Mouse (Mus musculus): ENCODE measurements at regions not wholly inside any gene's neighbourhood (a gene's known extent, or its start where the extent isn't known, plus 50 kb on each side); places are given as distances from the start of the nearest gene placed in this dataset.

DNA sequence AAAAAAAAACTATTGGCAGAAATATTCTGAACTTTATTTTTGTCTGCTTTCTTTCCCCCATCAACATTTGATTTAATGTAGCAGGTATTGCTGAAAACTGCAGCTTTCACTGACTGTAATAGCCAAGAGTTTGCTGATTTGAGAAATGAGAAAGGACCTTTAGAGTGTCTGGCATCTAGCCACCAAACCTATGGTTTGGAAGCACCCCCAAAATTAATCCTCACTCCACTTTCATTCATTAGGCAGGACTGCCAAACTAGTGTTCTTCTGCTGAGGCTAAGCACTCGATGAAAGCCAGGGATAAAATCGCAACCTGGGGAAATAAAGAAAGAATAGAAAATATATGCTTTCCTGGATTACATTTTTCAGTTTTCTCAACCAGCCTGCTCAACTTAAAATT is 320.4 kb downstream of the Atp6ap1l start:
- no peak for DNase-seq (ENCODE audit: low spot score)

DNA sequence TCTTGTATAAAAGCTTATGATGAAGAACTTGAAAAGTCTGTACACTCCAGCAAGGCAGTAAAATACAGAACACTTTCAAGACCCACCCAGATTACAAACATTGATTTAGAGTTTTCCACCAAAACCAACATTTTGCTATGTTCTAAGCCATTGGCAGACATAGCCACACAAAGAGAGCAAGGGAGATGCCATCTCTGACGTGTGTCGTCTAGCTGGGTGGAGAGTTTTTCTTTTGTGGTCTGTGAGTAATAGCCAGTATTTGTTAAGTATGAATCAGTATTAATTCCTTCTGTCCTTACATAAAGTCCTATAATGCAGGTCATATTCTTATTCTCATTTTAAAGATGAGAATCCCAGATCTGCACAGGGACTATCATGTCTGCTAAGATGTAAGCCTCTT is 329.8 kb downstream of the Atp6ap1l start:
- no peak for DNase-seq (ENCODE audit: low spot score)

DNA sequence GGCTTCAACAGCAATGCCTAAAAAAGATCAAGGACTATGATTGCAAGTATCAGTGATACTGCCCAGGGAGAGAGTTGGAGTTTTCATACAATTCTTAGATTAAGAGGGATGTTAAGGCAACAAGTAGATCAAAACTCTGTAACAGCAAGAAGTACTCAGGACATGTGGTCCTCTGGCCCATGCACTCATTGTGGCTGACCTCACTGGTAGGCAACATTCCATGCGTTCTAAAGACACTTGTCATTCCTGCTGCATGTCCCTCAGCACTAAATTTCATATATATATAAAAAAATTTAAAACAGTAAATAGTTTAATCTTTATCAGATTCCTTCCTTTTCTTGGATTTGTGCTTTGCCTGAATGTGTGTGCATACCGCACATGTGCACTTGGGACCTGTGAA is 332.6 kb downstream of the Atp6ap1l start:
- DNase-seq (ENCODE audit: low spot score), result no peak

DNA sequence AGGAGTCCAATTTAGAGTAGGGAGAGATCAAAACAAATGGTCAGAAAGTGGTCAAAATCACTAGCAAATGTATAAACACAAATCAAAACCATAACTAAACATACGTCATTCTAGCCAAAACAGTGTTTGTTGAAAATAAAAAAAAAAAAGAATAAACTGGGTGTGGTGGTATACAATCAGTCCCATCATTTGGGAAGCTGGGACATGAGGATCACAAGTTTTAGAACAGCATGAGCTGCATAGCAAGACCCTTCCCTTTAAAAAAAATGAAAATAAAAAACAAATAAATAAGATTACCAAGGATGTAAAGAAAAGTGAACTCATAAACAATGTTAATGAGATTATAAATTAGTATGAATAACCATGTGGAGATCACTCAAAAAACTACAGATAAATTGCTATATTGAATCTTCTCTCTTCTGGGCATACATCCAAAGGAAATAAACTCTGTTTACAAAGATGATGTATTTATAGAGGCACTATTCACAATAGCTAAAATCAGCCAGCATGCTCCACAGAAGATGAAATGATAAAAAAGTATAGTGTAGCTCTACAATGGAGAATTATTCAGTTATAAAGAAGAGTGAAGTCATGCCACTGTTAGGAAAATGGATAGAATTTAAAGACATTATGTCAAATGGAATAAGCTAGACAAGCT is 341.8 kb downstream of the Atp6ap1l start:
- DNase-seq (ENCODE audit: low spot score), result no peak

DNA sequence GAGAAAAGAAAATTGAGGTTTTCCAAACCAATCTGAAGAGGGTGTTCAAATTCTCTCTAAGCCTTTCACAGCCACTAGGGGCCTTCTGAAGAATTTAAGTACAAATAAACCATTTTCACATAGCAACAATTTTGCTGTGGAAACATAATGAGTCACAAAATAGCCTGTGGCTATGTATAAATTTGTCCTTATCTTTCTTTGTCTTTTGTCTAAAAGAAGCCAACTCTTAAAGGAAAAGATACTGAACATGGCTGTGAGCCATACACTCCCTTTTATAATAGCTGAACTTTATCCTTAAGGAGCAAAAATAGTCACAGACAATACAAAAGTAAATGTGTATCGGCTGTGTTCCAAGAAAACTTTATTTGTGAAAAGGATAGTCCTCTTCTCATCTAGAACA is 345.1 kb downstream of the Atp6ap1l start:
- no peak for DNase-seq (ENCODE audit: low spot score)

DNA sequence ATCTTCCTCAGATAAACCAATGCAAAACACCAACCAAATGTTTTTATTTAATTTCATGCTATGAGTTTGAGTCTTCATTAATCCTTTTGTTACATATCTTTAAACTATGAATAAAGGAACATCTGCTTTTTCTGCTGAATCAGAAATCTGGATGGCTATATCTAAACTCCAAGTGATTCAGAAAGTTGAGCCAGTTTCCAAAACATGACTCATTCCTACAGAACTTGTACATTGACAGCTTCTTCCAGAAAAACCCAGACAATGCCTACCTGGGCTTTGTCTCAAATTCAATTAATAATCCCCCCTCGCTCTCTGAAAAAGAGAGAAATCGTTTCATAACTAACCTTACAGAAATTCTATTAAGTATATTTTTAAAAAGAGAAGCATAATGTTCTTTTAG is 345.7 kb downstream of the Atp6ap1l start:
- no peak for DNase-seq (ENCODE audit: low spot score)

DNA sequence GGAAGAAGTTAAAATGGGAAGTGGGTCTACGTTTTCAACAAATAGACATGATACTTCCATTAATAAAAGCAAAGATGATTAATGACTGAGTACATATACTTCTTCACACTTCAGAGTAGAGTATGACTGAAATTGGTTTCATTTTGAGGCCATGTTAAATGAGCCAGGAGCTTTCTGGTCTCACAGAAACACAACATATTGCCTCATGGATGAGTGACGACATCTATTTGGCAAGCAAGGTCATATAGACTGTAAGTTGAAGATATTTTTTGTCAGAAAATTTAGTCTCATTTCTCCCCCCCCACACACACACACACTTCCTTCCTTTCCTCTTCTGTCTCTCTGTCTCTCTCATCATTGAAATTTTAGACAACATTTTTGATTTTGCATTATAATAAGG is 354.0 kb downstream of the Atp6ap1l start:
- DNase-seq (ENCODE audit: low spot score), result no peak

DNA sequence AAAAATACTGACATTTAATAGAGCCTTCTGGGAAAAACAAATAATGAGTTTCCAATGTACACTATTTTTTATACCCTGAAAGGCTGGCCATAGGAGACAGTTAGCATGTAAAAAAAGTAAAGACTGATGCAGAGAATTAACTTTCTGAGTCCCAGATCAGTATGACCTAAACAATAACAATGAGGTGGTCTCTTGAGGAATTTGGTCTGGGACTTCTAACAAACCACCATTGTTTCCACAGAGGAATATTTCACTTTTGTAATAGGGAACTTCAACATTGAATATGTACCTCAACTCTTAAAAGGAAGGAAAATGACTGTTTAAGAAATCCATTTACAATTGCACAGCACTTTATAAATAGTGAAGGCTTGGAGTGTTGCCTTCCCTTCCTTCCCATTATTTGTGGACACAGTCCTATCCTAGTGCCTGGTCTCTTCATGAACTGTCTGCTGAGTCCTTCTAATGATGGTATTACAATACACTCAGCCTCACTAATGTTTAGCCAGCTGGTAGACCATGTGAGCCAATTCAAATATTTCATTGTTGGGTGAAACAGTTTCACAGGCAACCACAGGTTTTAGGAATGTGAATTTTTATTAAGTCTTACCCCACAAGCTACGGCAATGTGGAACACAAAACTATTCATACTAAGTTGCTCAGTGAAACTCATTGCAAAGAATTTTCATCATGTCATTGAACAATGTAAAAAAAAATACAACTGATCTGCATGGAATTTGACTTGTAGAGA is 358.7 kb downstream of the Atp6ap1l start:
- DNase-seq (ENCODE audit: low spot score), result no peak

DNA sequence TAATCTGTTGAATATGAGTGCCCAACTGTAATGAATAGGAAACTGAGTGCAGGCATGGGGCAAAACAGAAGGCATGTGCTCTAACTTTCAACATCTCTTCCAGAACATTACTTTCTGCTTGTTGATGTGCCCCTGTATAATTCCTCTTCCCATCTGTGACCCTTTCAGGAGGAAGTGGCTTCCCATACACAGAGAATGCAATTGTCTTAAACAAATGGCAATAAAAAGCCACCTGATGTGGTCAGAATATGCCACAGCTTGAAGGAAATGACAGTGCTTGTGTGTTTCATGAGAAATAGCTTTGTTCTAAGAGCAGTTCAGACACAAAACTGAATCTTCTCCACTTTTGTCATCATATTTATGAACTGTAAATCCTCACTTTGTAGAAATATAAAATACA is 359.3 kb downstream of the Atp6ap1l start:
- peak; percentile 9 for DNase-seq (ENCODE audit: low spot score)

DNA sequence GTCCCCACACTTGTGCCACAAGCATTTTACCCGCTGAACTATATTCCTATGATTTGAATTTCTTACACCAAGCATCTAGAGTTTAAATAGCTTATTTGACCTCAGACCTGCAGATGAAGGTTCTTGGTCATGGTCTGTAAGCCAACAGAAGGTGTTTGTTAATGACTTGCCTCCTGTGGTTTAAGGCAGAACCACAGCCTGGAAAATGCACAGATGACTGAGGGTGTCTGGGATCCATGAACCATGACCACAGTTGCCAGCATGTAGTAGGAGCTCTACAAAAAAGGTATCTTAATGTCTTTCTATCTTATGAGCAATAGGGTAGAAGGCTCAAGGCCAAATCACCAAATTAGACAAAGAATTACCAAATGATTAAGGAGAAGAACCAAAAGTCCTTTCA is 367.6 kb downstream of the Atp6ap1l start:
- DNase-seq (ENCODE audit: low spot score), result no peak

DNA sequence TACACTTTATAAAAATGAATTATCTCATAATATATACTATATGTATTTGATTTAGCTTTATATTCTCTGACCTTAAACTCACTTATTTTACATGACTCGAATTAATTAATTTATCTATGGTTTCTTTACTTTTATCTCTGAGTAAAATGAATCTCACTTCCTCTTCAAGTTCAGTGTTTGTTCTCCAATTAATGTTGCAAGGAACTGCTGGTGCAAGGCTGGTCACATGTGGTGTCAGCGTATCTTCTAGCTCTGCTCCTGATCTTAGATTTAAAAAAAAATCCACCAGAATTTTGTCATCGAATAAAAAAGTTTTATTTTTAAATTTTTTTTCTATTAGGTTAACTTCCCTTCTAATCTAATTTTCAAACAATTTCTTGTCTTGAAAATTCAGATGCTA is 378.2 kb downstream of the Atp6ap1l start:
- DNase-seq (ENCODE audit: low spot score), result no peak

DNA sequence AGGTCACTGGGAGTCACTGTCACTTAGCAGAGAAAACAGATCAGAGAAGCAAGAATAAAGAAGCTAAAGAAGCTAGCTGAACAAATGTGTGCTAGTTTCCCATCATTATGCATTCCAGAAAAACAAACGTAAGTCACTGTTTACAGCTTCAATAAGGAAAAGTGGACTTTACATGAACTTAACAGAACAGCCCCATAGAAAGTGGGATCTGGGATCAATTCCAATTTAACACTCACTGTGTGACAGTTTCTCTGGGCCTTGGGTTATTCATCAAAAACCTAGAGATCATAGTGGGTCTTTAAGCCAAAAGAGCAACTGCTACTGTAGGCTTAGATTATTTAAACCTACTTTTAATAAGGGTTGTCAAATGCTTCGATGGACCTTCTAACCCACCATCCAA is 379.4 kb downstream of the Atp6ap1l start:
- DNase-seq (ENCODE audit: low spot score), result no peak

DNA sequence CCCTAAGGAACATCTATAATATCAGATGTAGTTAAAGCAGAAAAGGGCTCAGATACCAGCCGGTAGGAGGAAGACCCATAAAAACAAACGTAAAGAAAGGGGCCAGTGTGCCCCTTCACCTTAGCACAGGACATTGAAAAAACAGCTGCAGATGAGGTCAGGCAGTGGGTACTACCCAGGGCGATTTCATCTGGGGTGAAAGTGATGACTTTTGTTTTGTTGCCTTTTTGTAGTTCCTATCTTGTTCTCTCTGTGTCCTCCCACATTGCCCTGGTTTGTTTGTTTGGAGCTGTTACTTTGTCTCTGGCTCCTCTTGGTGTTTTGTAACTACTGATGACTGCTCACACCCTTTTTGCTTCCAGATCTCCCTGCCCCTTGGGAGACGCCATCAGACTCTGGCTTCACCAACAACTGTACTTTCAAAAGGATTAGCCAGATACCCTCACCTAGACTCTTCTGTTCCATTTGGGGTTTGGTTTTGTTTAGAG is 383.4 kb downstream of the Atp6ap1l start:
- DNase-seq (ENCODE audit: low spot score), result no peak

DNA sequence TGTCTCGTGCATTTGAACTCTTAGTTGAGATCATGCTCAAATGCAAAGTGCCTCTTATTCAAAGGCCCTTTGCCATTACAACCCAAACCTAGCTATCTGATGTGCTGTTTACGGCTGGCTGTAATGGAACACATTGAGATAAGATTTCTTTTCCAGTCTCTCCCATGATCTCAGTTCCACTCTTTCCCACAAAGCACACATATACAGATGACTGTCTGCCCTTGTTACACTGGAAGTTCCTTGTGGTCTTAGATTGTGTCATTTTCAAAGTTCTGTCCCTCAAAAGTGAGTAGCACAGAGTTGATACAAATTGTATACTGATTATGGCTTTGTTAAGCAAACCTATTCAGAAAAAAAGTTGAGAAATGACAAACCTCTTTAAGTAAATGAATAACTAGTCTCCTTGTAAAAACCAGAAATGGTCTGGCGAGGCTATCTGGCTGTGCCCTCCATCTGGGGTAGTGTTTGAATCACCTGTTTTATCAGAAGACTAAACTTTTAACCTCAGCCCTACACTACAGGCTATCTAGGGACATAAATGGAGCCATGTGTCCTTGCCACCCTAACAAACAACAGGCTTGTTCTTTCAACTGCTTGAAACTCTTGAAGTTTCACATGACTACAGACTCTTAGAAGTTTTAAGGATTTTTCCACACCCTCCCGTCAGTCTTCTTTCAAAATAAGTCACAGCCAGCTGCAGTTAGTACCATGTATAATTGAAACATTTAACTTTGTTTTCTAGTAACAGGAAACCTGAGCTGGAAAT is 384.0 kb downstream of the Atp6ap1l start:
- DNase-seq (ENCODE audit: low spot score), result no peak

DNA sequence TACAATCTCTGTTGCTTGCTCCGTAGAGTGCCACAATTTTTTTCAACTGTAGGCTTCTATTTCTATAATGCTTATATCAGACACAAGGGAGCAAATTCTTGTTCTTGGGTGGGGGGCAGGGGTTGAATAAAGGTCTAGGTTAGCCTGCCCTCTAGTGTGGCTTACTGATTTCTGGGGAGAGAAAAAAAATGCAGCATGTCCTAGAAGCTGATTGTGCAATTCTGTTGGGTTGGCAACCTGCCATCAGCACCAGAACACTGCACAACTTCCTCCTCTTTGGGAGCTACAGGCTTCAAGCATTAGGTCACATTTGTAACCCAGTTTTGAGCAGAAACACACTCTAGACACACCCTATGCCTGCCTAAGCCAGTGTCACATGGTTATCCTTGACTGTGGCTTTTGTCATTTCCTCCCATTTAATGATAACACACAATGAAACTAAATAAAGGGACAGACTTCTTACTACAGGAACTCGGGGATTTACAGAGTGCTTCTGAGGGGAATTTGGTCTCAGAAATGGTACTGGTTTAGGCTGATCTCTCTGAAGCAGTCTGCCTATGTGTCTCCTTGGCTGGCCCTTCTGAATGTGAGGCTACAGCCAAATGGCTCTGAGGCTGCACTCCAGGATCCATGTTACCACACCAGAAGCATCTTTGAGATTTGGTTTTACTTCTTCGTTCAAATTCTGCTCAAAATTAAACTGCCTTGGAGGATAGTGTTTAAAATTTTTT is 389.2 kb downstream of the Atp6ap1l start:
- no peak for DNase-seq (ENCODE audit: low spot score)

DNA sequence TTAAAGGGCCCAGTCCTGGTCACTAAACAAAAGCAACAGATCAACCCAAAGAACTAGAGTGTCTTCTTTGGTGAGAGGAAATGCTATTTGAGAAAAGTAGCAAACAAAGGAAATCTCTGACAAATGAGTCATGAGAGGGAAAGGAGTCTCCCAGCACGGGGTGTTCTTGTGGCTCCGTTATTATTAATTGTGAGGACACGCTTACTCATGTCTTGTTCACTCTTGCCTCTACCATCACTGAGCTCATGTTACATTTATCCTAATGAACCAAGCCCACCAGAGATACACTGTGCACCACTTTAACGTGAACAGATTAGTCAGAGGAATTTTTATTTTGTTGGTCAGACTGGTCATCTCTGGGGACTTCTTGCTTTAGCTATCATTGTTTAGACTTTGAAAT is 391.3 kb downstream of the Atp6ap1l start:
- no peak for DNase-seq (ENCODE audit: low spot score)

DNA sequence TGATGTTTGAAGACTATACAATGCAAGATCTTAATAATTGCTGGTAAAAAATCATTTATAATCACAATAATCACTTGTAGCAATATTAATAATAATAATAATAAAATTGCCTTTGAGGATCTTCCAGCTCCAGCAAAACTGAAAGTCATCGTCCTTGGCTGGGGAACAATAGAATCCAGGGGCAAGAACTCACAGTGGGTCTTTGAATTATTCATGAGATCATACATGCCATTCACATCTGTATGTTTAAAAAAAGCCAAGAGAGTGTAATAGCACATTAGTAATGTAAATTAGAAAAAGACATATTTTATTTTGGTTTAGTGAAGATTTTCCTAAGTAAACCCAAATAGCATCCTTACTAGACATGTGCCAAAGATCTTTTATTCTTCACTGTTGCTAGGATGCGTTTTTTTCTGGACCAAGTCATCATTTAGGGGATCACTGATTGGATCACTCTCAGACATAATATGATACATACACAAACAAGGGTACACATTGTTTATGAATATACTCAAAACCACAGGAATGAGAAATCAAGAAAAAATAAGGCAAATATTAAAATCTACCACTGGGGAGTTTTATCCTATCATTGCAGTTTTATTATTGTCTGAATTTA is 392.3 kb downstream of the Atp6ap1l start:
- DNase-seq (ENCODE audit: low spot score), result no peak

DNA sequence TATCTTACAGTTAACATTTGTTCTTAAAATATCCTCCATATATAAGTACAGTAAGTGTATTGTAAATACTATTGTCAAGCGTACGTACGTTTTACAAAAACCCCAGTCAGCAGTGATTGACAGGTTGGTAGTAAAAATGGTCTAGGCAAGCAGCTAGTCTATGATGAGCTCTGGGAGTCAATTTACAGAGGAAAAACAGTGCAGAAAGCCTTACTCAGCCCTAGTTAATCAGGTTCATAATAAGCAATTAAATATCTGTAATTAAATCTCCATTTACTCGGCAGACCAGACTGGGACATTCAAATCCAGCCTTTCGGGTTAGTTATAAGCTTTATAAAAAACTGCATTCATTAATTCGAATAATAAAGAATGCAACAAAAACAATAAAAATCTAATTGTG is 394.7 kb downstream of the Atp6ap1l start:
- no peak for DNase-seq (ENCODE audit: low spot score)

DNA sequence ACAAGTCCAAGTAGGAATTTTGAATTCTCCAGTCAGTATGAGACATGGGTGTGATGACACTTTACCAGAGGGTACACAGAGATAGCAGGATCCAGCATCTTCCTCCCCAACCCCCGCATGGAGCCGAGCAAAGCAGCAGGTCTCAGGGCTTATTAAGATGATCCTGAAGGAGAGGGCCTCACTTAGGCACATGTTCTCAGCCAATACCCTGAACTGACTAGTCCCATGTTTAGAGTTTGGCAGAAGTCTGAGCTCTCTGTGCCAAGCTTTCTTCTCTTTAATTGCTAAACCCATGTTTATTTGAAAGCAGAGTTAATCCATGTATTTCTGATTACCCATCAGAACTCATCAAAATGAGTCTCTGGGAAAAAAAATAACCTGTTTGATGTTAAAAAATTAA is 402.0 kb downstream of the Atp6ap1l start:
- DNase-seq (ENCODE audit: low spot score), result no peak

DNA sequence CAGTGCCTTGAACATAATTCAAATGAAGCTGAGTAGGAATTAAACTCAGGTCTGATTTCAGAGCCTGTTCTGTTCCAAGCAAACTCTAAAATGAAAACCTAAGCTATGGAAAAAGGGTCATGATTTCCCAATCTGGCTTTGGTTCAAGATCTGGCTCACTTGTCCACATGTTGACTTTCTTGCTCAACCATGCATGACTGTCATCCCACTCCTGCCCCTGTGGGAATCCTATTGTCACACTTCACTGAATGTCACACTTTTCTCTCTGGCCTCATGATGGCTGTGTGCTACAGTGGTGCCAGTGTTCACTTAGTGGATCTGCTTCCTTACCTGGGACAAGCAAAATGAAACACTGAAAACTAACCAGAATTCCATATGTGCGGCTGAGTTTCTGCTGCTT is 403.0 kb downstream of the Atp6ap1l start:
- DNase-seq (ENCODE audit: low spot score), result no peak

DNA sequence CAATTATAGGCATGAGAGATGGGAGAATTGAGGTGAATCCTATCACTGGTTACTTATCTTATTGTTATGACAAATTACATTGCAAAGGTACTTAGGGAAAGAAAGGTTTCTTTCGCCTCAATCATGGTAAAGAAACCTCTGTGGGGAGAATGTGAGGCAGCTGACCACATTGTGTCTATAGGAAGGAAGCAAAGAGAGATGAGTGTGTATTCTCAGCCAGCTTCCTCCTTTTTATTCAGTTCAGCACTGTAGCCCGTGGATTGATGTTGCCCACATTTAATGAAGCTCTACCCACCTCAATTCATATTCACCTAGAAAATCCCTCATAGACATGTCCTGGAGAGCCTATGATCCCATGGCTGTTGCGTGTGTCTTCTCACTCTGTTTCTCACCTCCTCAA is 406.2 kb downstream of the Atp6ap1l start:
- DNase-seq (ENCODE audit: low spot score), result no peak

All from thymus, postnatal 0 days (tissue).